Mouse (Mus musculus) embryonic facial prominence, embryonic 14.5 days (tissue): ENCODE measurements around the gene Aldh3b2. TPM values are rescaled to one million over a fixed set of nuclear protein-coding genes. Genes with fewer than 3 reads are reported as not detected.

Experiments
- ATAC-seq: fragments of 200-750 bp; cut with Nextera tagmentation; 2 replicates; pipeline ENCODE4 v1.8.0; 2017; ENCODE audit warnings: low read depth, moderate number of reproducible peaks, moderate TSS enrichment
- DNase-seq: peaks from one replicate; pipeline ENCODE4 v3.0.0-alpha.2; 2015; ENCODE audit warnings: low spot score
- H3K27ac ChIP-seq: fragments of 300-500 bp; sonication (generic); replicated peaks from 2 replicates; pipeline ENCODE4 v1.5.1; 2014; ENCODE audit warnings: low read depth, mild to moderate bottlenecking, low read length, moderate library complexity
- H3K27me3 ChIP-seq: fragments of 300-500 bp; sonication (generic); replicated peaks from 2 replicates; pipeline ENCODE4 v1.6.1; 2014; ENCODE audit warnings: low read length; ENCODE audit not compliant: control insufficient read depth, insufficient read depth
- H3K36me3 ChIP-seq: fragments of 300-500 bp; sonication (generic); 2 replicates; pipeline ENCODE4 v1.6.1; 2014; ENCODE audit warnings: low read length, mixed read lengths; ENCODE audit not compliant: control insufficient read depth, insufficient read depth
- H3K4me1 ChIP-seq: fragments of 300-500 bp; sonication (generic); 2 replicates; pipeline ENCODE4 v1.6.1; 2014; ENCODE audit warnings: antibody characterized with exemption, low read length; ENCODE audit not compliant: control insufficient read depth, insufficient read depth
- H3K4me2 ChIP-seq: fragments of 300-500 bp; sonication (generic); 2 replicates; pipeline ENCODE4 v1.6.1; 2014; ENCODE audit warnings: low read depth, mild to moderate bottlenecking, low read length, moderate library complexity, mixed read lengths
- H3K4me3 ChIP-seq: fragments of 300-500 bp; sonication (generic); 2 replicates; pipeline ENCODE4 v1.5.1; 2014; ENCODE audit warnings: low read depth, mild to moderate bottlenecking, low read length
- H3K9ac ChIP-seq: fragments of 300-500 bp; sonication (generic); 2 replicates; pipeline ENCODE4 v1.6.1; 2014; ENCODE audit warnings: low read depth, mild to moderate bottlenecking, low read length, moderate library complexity, mixed read lengths
- H3K9me3 ChIP-seq: fragments of 300-500 bp; sonication (generic); 2 replicates; pipeline ENCODE4 v1.6.1; 2016; ENCODE audit warnings: low read length; ENCODE audit not compliant: control insufficient read depth
- WGBS: fragments of 180-500 bp; shearing (Covaris S2); extraction: QIAGEN DNeasy Blood & Tissue Kit; methylation state at CpG from one replicate; pipeline ENCODE4 v1.1.7; 2014; 5-methylcytosine and 5-hydroxymethylcytosine counted together
- polyA plus RNA-seq: library from polyadenylated mRNA; unstranded; fragments of >200 nt; fragmentation: Nextera tagmentation; extraction: Ambion mirVana; gene quantifications from 2 replicates; pipeline ENCODE4 v1.2.1, GENCODE M21; 2014

The Aldh3b2 gene
- polyA plus RNA-seq, 1 experiment from 2014 or later = 9.2 TPM

- WGBS = 86% methylated on average over 15 of the region's 15 CpGs
- peaks cover 35% of the 10 kb centered on the region for H3K36me3 ChIP-seq
- no peak overlapping the region for H3K27ac ChIP-seq
- no peak overlapping the region for H3K9ac ChIP-seq
- no peak overlapping the region for H3K4me3 ChIP-seq
- H3K27me3 ChIP-seq = no peaks in the 10 kb centered on the region
- H3K4me1 ChIP-seq = peaks cover 7% of the 10 kb centered on the region; the same call in 1 of the 2 replicates
- ATAC-seq = no peak
- no peaks in the 10 kb centered on the region for H3K9me3 ChIP-seq
- no peak for DNase-seq
- no peak overlapping the region for H3K4me2 ChIP-seq
Measured at GRCm38 (mm10) chr19:4004331-4004730, 32.2 kb downstream of the Aldh3b2 start.

- Histone ChIP-seq H3K9ac (no peak overlapping the region), H3K9me3 (no peaks in the 10 kb centered on the region), H3K27ac (no peak overlapping the region), H3K36me3 (peaks cover 40% of the 10 kb centered on the region), H3K4me3 (no peak overlapping the region), H3K27me3 (no peaks in the 10 kb centered on the region), H3K4me2 (no peak overlapping the region), H3K4me1 (peaks cover 7% of the 10 kb centered on the region; the same call in 1 of the 2 replicates)
- WGBS = 86% methylated on average over 7 of the region's 9 CpGs
- DNase-seq = no peak
- no peak for ATAC-seq
Measured at GRCm38 (mm10) chr19:4005091-4005490, 33.0 kb downstream of the Aldh3b2 start.

GRCm38 (mm10) chr19:4005971-4006370 is 33.8 kb downstream of the Aldh3b2 start:
- Histone ChIP-seq H3K9me3 (no peaks in the 10 kb centered on the region), H3K4me2 (no peak overlapping the region), H3K36me3 (peaks cover 40% of the 10 kb centered on the region), H3K9ac (0 out of 2 replicates have a peak overlapping the region, but pooled peaks have one; percentile 8), H3K4me3 (no peak overlapping the region), H3K4me1 (peaks cover 4% of the 10 kb centered on the region; the same call in 1 of the 2 replicates), H3K27me3 (no peaks in the 10 kb centered on the region), H3K27ac (no peak overlapping the region)
- WGBS = 94% methylated on average over 8 of the region's 8 CpGs
- DNase-seq (no peak), ATAC-seq (no peak)

- Histone ChIP-seq H3K27ac (no peak overlapping the region), H3K4me1 (peaks cover 4% of the 10 kb centered on the region; the same call in 1 of the 2 replicates), H3K9ac (no peak overlapping the region), H3K9me3 (no peaks in the 10 kb centered on the region), H3K36me3 (peaks cover 36% of the 10 kb centered on the region), H3K4me2 (no peak overlapping the region), H3K27me3 (no peaks in the 10 kb centered on the region), H3K4me3 (no peak overlapping the region)
- WGBS = 95% methylated on average over 5 of the region's 5 CpGs
- DNase-seq (no peak), ATAC-seq (no peak)
Measured at GRCm38 (mm10) chr19:4011086-4011485, 39.0 kb downstream of the Aldh3b2 start.

GRCm38 (mm10) chr19:4012432-4013022 is 40.4 kb downstream of the Aldh3b2 start, which contains the start of gene Ndufv1:
TSS of gene Ndufv1 (minus strand) at chr19:4012806.
- peak within 1 kb of the TSS; percentile 76; the same call in 1 of the 2 replicates for H3K27ac ChIP-seq
- ATAC-seq = peak; percentile 99

GRCm38 (mm10) chr19:4013066-4013465 is 40.9 kb downstream of the Aldh3b2 start:
- Histone ChIP-seq H3K9ac (peak overlapping the region; percentile 55), H3K4me1 (peaks cover 4% of the 10 kb centered on the region; the same call in 1 of the 2 replicates), H3K36me3 (peaks cover 18% of the 10 kb centered on the region), H3K4me3 (peak overlapping the region; percentile 92), H3K9me3 (no peaks in the 10 kb centered on the region), H3K27ac (no peak overlapping the region), H3K27me3 (no peaks in the 10 kb centered on the region), H3K4me2 (peak overlapping the region; percentile 76)
- WGBS = 15% methylated on average over 9 of the region's 9 CpGs
- DNase-seq = no peak
- ATAC-seq = peak; percentile 23; the same call in 1 of the 2 replicates

More at GRCm38 (mm10) chr19:4012432-4013022, 40.4 kb downstream of the Aldh3b2 start, which contains the start of gene Ndufv1:
- Histone ChIP-seq H3K4me1 (peaks cover 4% of the 10 kb centered on the region; the same call in 1 of the 2 replicates), H3K9me3 (no peaks in the 10 kb centered on the region), H3K36me3 (peaks cover 24% of the 10 kb centered on the region), H3K4me3 (peak within 1 kb of the TSS; percentile 92), H3K27me3 (no peaks in the 10 kb centered on the region), H3K9ac (peak within 1 kb of the TSS; percentile 82), H3K4me2 (peak within 1 kb of the TSS; percentile 76)
- DNase-seq = peak; percentile 100
- WGBS = under 1% methylated on average over 33 of the region's 45 CpGs

- no peaks in the 10 kb centered on the region for H3K9me3 ChIP-seq
Measured at GRCm38 (mm10) chr19:4014802-4015201, 42.7 kb downstream of the Aldh3b2 start.

GRCm38 (mm10) chr19:4015635-4016034 is 43.5 kb downstream of the Aldh3b2 start:
- ATAC-seq (no peak), DNase-seq (no peak)
- Histone ChIP-seq H3K4me1 (peaks cover 4% of the 10 kb centered on the region; the same call in 1 of the 2 replicates), H3K27ac (no peak overlapping the region), H3K9ac (no peak overlapping the region), H3K4me3 (no peak overlapping the region), H3K9me3 (no peaks in the 10 kb centered on the region), H3K27me3 (no peaks in the 10 kb centered on the region), H3K36me3 (no peaks in the 10 kb centered on the region), H3K4me2 (no peak overlapping the region)
- WGBS = 49% methylated on average over 5 of the region's 5 CpGs

More at GRCm38 (mm10) chr19:4014802-4015201, 42.7 kb downstream of the Aldh3b2 start:
- no peaks in the 10 kb centered on the region for H3K27me3 ChIP-seq
- no peak overlapping the region for H3K27ac ChIP-seq
- no peak overlapping the region for H3K9ac ChIP-seq
- ATAC-seq = no peak
- H3K4me3 ChIP-seq = no peak overlapping the region
- no peak for DNase-seq
- H3K4me2 ChIP-seq = no peak overlapping the region
- peaks cover 4% of the 10 kb centered on the region; the same call in 1 of the 2 replicates for H3K4me1 ChIP-seq
- peaks cover 1% of the 10 kb centered on the region; the same call in 1 of the 2 replicates for H3K36me3 ChIP-seq
